Mouse (Mus musculus): ENCODE measurements around the gene Rbfox1.

Gene Rbfox1

GRCm38 (mm10) chr16:6907550-6907949, 1022.4 kb downstream of the Rbfox1 start:
- DNase-seq (ENCODE audit: low read depth, low spot score) = no peak

- no peak for DNase-seq (ENCODE audit: low read depth, low spot score)
Observed at GRCm38 (mm10) chr16:6914531-6914930, 1029.4 kb downstream of the Rbfox1 start.

- DNase-seq (ENCODE audit: low read depth, low spot score) = no peak
Observed at GRCm38 (mm10) chr16:6918641-6919040, 1033.5 kb downstream of the Rbfox1 start.

- DNase-seq (ENCODE audit: low read depth, low spot score) = no peak
Observed at GRCm38 (mm10) chr16:6919681-6920080, 1034.5 kb downstream of the Rbfox1 start.

GRCm38 (mm10) chr16:6927661-6928060, 1042.5 kb downstream of the Rbfox1 start:
- peak; percentile 23 for DNase-seq (ENCODE audit: low read depth, low spot score)

GRCm38 (mm10) chr16:6930795-6931194, 1045.6 kb downstream of the Rbfox1 start:
- DNase-seq (ENCODE audit: low read depth, low spot score) = no peak

- peak; percentile 81 for DNase-seq (ENCODE audit: low read depth, low spot score)
Observed at GRCm38 (mm10) chr16:6946151-6946550, 1061.0 kb downstream of the Rbfox1 start.

- no peak for DNase-seq (ENCODE audit: low read depth, low spot score)
Observed at GRCm38 (mm10) chr16:6949666-6950065, 1064.5 kb downstream of the Rbfox1 start.

GRCm38 (mm10) chr16:6955102-6955675, 1070.0 kb downstream of the Rbfox1 start:
- DNase-seq (ENCODE audit: low read depth, low spot score) = peak; percentile 61

GRCm38 (mm10) chr16:6961931-6962379, 1076.8 kb downstream of the Rbfox1 start:
- no peak for DNase-seq (ENCODE audit: low read depth, low spot score)

- DNase-seq (ENCODE audit: low read depth, low spot score) = no peak
Observed at GRCm38 (mm10) chr16:6962508-6962907, 1077.4 kb downstream of the Rbfox1 start.

- DNase-seq (ENCODE audit: low read depth, low spot score) = peak; percentile 60
Observed at GRCm38 (mm10) chr16:6963533-6963932, 1078.4 kb downstream of the Rbfox1 start.

- no peak for DNase-seq (ENCODE audit: low read depth, low spot score)
Observed at GRCm38 (mm10) chr16:6964720-6965583, 1079.8 kb downstream of the Rbfox1 start.

GRCm38 (mm10) chr16:6969986-6970385, 1084.8 kb downstream of the Rbfox1 start:
- DNase-seq (ENCODE audit: low read depth, low spot score) = no peak

- no peak for DNase-seq (ENCODE audit: low read depth, low spot score)
Observed at GRCm38 (mm10) chr16:6976341-6976740, 1091.2 kb downstream of the Rbfox1 start.

- DNase-seq (ENCODE audit: low read depth, low spot score) = peak; percentile 38
Observed at GRCm38 (mm10) chr16:6983947-6984346, 1098.8 kb downstream of the Rbfox1 start.

GRCm38 (mm10) chr16:6986031-6986430, 1100.9 kb downstream of the Rbfox1 start:
- no peak for DNase-seq (ENCODE audit: low read depth, low spot score)

- DNase-seq (ENCODE audit: low read depth, low spot score) = no peak
Observed at GRCm38 (mm10) chr16:6986494-6986893, 1101.3 kb downstream of the Rbfox1 start.

- no peak for DNase-seq (ENCODE audit: low read depth, low spot score)
Observed at GRCm38 (mm10) chr16:6992251-6992650, 1107.1 kb downstream of the Rbfox1 start.

- no peak for DNase-seq (ENCODE audit: low read depth, low spot score)
Observed at GRCm38 (mm10) chr16:6993180-6993579, 1108.0 kb downstream of the Rbfox1 start.

GRCm38 (mm10) chr16:6997109-6997508, 1112.0 kb downstream of the Rbfox1 start:
- DNase-seq (ENCODE audit: low read depth, low spot score) = no peak

- DNase-seq (ENCODE audit: low read depth, low spot score) = no peak
Observed at GRCm38 (mm10) chr16:6997834-6998233, 1112.7 kb downstream of the Rbfox1 start.

GRCm38 (mm10) chr16:7004565-7004964, 1119.4 kb downstream of the Rbfox1 start:
- no peak for DNase-seq (ENCODE audit: low read depth, low spot score)
